Mouse (Mus musculus) right cerebral cortex, postnatal 10 days (tissue): ENCODE data around the gene Sult1a1.

Experiments used
- DNase-seq, 2 experiments: peaks; one replicate each; pipeline ENCODE4 v3.0.0; 2021; ENCODE audit warnings: low spot score in 2 of 2

Sult1a1 gene

GRCm38 (mm10) chr7:126676207-126676606 is at the start of gene Sult1a1:
Gene Sult1a1, minus strand, starts transcription at chr7:126676432.
- DNase-seq = no peak

- DNase-seq = no peak
Observed at GRCm38 (mm10) chr7:126725667-126726066, 49.4 kb upstream of the Sult1a1 start.

GRCm38 (mm10) chr7:126725077-126725476 is 48.8 kb upstream of the Sult1a1 start:
- no peak for DNase-seq

GRCm38 (mm10) chr7:126721635-126722034 is 45.4 kb upstream of the Sult1a1 start:
- DNase-seq = no peak

GRCm38 (mm10) chr7:126718787-126719337 is 42.6 kb upstream of the Sult1a1 start:
- peak in 1 of 2 experiments; percentile 55 for DNase-seq

- DNase-seq = no peak
Observed at GRCm38 (mm10) chr7:126717566-126717965, 41.3 kb upstream of the Sult1a1 start.

GRCm38 (mm10) chr7:126715679-126716078 is 39.4 kb upstream of the Sult1a1 start:
- DNase-seq = no peak

GRCm38 (mm10) chr7:126711910-126712309 is 35.7 kb upstream of the Sult1a1 start:
- DNase-seq = no peak

- no peak for DNase-seq
Observed at GRCm38 (mm10) chr7:126710266-126710665, 34.0 kb upstream of the Sult1a1 start.

GRCm38 (mm10) chr7:126708175-126708952 is 32.1 kb upstream of the Sult1a1 start:
- no peak for DNase-seq

- DNase-seq = peak in 1 of 2 experiments; percentile 42
Observed at GRCm38 (mm10) chr7:126707442-126708174, 31.4 kb upstream of the Sult1a1 start, which contains the start of gene Coro1a. Gene Coro1a, minus strand, starts transcription at chr7:126707787.

- DNase-seq = peak; percentile 95 to 96
Observed at GRCm38 (mm10) chr7:126704121-126704980, 28.1 kb upstream of the Sult1a1 start.

- peak; percentile 53 to 55 for DNase-seq
Observed at GRCm38 (mm10) chr7:126703757-126704077, 27.5 kb upstream of the Sult1a1 start.

- DNase-seq = peak; percentile 40 to 49
Observed at GRCm38 (mm10) chr7:126702861-126703756, 26.9 kb upstream of the Sult1a1 start.

- DNase-seq = peak; percentile 48 to 61
Observed at GRCm38 (mm10) chr7:126702358-126702757, 26.1 kb upstream of the Sult1a1 start.

- no peak for DNase-seq
Observed at GRCm38 (mm10) chr7:126701559-126702357, 25.5 kb upstream of the Sult1a1 start.

- peak; percentile 92 to 95 for DNase-seq
Observed at GRCm38 (mm10) chr7:126701070-126701469, 24.8 kb upstream of the Sult1a1 start.

- DNase-seq = peak in 1 of 2 experiments; percentile 41
Observed at GRCm38 (mm10) chr7:126700063-126701015, 24.1 kb upstream of the Sult1a1 start.

GRCm38 (mm10) chr7:126697838-126698237 is 21.6 kb upstream of the Sult1a1 start:
- no peak for DNase-seq
